Mouse (Mus musculus) midbrain, embryonic 16.5 days (tissue): ENCODE data around the gene Cdkal1. TPM values are rescaled to one million over a fixed set of nuclear protein-coding genes. Genes with fewer than 3 reads are reported as not detected.

ENCODE experiments used
- ATAC-seq: fragments of 200-750 bp; cut with Nextera tagmentation; 2 replicates; pipeline ENCODE4 v1.8.0; 2017; ENCODE audit warnings: moderate TSS enrichment
- H3K27ac ChIP-seq: fragments of 300-500 bp; sonication (generic); 2 replicates; pipeline ENCODE4 v1.5.1; 2014; ENCODE audit warnings: mild to moderate bottlenecking, low read length, mixed read lengths
- H3K27me3 ChIP-seq: fragments of 300-500 bp; sonication (generic); 2 replicates; pipeline ENCODE4 v1.6.1; 2014; ENCODE audit warnings: low read depth, low read length, mixed read lengths; ENCODE audit not compliant: control insufficient read depth, insufficient read depth
- H3K36me3 ChIP-seq: fragments of 300-500 bp; sonication (generic); 2 replicates; pipeline ENCODE4 v1.6.1; 2014; ENCODE audit warnings: mild to moderate bottlenecking, low read length, moderate library complexity, mixed read lengths; ENCODE audit not compliant: control insufficient read depth, insufficient read depth
- H3K4me1 ChIP-seq: fragments of 300-500 bp; sonication (generic); 2 replicates; pipeline ENCODE4 v1.6.1; 2014; ENCODE audit warnings: mild to moderate bottlenecking, low read length, mixed read lengths; ENCODE audit not compliant: control insufficient read depth, insufficient read depth
- H3K4me2 ChIP-seq: fragments of 300-500 bp; sonication (generic); 2 replicates; pipeline ENCODE4 v1.6.1; 2014; ENCODE audit warnings: mild to moderate bottlenecking, low read length, mixed read lengths
- H3K4me3 ChIP-seq: fragments of 300-500 bp; sonication (generic); 2 replicates; pipeline ENCODE4 v1.5.1; 2014; ENCODE audit warnings: low read depth, mild to moderate bottlenecking, low read length, moderate library complexity, mixed read lengths
- H3K9ac ChIP-seq: fragments of 300-500 bp; sonication (generic); 2 replicates; pipeline ENCODE4 v1.6.1; 2014; ENCODE audit warnings: low read depth, low read length, mixed read lengths
- H3K9me3 ChIP-seq: fragments of 300-500 bp; sonication (generic); replicated peaks from 2 replicates; pipeline ENCODE4 v1.6.1; 2014; ENCODE audit warnings: mild to moderate bottlenecking, low read length, mixed read lengths; ENCODE audit not compliant: control insufficient read depth, poor library complexity, severe bottlenecking
- WGBS: fragments of 180-500 bp; shearing (Covaris S2); extraction: QIAGEN DNeasy Blood & Tissue Kit; methylation state at CpG from one replicate; pipeline ENCODE4 v1.1.7; 2014; 5-methylcytosine and 5-hydroxymethylcytosine counted together
- polyA plus RNA-seq: library from polyadenylated mRNA; unstranded; fragments of >200 nt; fragmentation: Nextera tagmentation; extraction: Ambion mirVana; gene quantifications from 2 replicates; pipeline ENCODE4 v1.2.1, GENCODE M21; 2015

Gene Cdkal1
- polyA plus RNA-seq, 1 experiment from 2014 or later, result 21.4 TPM

- H3K4me2 ChIP-seq, result no peak overlapping the region
- no peak overlapping the region for H3K27ac ChIP-seq
- 91% methylated on average over 6 of the region's 6 CpGs for WGBS
- H3K4me3 ChIP-seq, result no peak overlapping the region
- no peaks in the 10 kb centered on the region for H3K4me1 ChIP-seq
- no peaks in the 10 kb centered on the region for H3K36me3 ChIP-seq
- ATAC-seq, result no peak
- H3K27me3 ChIP-seq, result no peaks in the 10 kb centered on the region
- no peak overlapping the region for H3K9ac ChIP-seq
- H3K9me3 ChIP-seq, result no peaks in the 10 kb centered on the region
Measured at GRCm38 (mm10) chr13:29650576-29651236, 204.8 kb downstream of the Cdkal1 start.

GRCm38 (mm10) chr13:29649593-29649992, 205.9 kb downstream of the Cdkal1 start:
- H3K4me3 ChIP-seq, result no peak overlapping the region
- H3K36me3 ChIP-seq, result no peaks in the 10 kb centered on the region
- H3K9ac ChIP-seq, result no peak overlapping the region
- no peaks in the 10 kb centered on the region for H3K27me3 ChIP-seq
- H3K4me1 ChIP-seq, result no peaks in the 10 kb centered on the region
- H3K27ac ChIP-seq, result no peak overlapping the region
- 68% methylated on average over 2 of the region's 2 CpGs for WGBS
- H3K4me2 ChIP-seq, result no peak overlapping the region
- no peak for ATAC-seq
- H3K9me3 ChIP-seq, result no peaks in the 10 kb centered on the region

GRCm38 (mm10) chr13:29642226-29642625, 213.2 kb downstream of the Cdkal1 start:
- H3K9me3 ChIP-seq, result no peaks in the 10 kb centered on the region
- H3K36me3 ChIP-seq, result no peaks in the 10 kb centered on the region
- H3K27ac ChIP-seq, result no peak overlapping the region
- H3K4me2 ChIP-seq, result no peak overlapping the region
- WGBS, result 80% methylated on average over 2 of the region's 2 CpGs
- H3K4me1 ChIP-seq, result no peaks in the 10 kb centered on the region
- no peak overlapping the region for H3K9ac ChIP-seq
- H3K4me3 ChIP-seq, result no peak overlapping the region
- no peaks in the 10 kb centered on the region for H3K27me3 ChIP-seq
- no peak for ATAC-seq

GRCm38 (mm10) chr13:29641200-29641599, 214.3 kb downstream of the Cdkal1 start:
- ATAC-seq, result no peak

GRCm38 (mm10) chr13:29640186-29640585, 215.3 kb downstream of the Cdkal1 start:
- Histone ChIP-seq H3K9me3 (no peaks in the 10 kb centered on the region), H3K27ac (no peak overlapping the region), H3K4me3 (no peak overlapping the region), H3K36me3 (no peaks in the 10 kb centered on the region), H3K4me2 (no peak overlapping the region), H3K27me3 (no peaks in the 10 kb centered on the region), H3K9ac (no peak overlapping the region), H3K4me1 (no peaks in the 10 kb centered on the region)
- ATAC-seq, result no peak
- WGBS, result 83% methylated on average over 1 of the region's 1 CpGs

More at GRCm38 (mm10) chr13:29641200-29641599, 214.3 kb downstream of the Cdkal1 start:
- H3K4me2 ChIP-seq, result no peak overlapping the region
- H3K27me3 ChIP-seq, result no peaks in the 10 kb centered on the region
- H3K4me3 ChIP-seq, result no peak overlapping the region
- H3K36me3 ChIP-seq, result no peaks in the 10 kb centered on the region
- no peak overlapping the region for H3K9ac ChIP-seq
- 77% methylated on average over 5 of the region's 5 CpGs for WGBS
- no peaks in the 10 kb centered on the region for H3K9me3 ChIP-seq
- H3K4me1 ChIP-seq, result no peaks in the 10 kb centered on the region
- H3K27ac ChIP-seq, result no peak overlapping the region

GRCm38 (mm10) chr13:29638303-29638702, 217.2 kb downstream of the Cdkal1 start:
- no peak overlapping the region for H3K4me3 ChIP-seq
- H3K27ac ChIP-seq, result no peak overlapping the region
- WGBS, result 91% methylated on average over 4 of the region's 4 CpGs
- H3K9me3 ChIP-seq, result no peaks in the 10 kb centered on the region
- no peak overlapping the region for H3K9ac ChIP-seq
- no peaks in the 10 kb centered on the region for H3K36me3 ChIP-seq
- no peak overlapping the region for H3K4me2 ChIP-seq
- no peak for ATAC-seq
- H3K4me1 ChIP-seq, result no peaks in the 10 kb centered on the region
- H3K27me3 ChIP-seq, result no peaks in the 10 kb centered on the region

GRCm38 (mm10) chr13:29637788-29638187, 217.7 kb downstream of the Cdkal1 start:
- H3K27me3 ChIP-seq, result no peaks in the 10 kb centered on the region
- no peaks in the 10 kb centered on the region for H3K9me3 ChIP-seq
- WGBS, result 85% methylated on average over 6 of the region's 6 CpGs
- ATAC-seq, result no peak
- no peaks in the 10 kb centered on the region for H3K36me3 ChIP-seq
- H3K4me2 ChIP-seq, result no peak overlapping the region
- no peaks in the 10 kb centered on the region for H3K4me1 ChIP-seq
- no peak overlapping the region for H3K9ac ChIP-seq
- no peak overlapping the region for H3K27ac ChIP-seq
- no peak overlapping the region for H3K4me3 ChIP-seq

- H3K27me3 ChIP-seq, result no peaks in the 10 kb centered on the region
- no peaks in the 10 kb centered on the region for H3K4me1 ChIP-seq
- 86% methylated on average over 3 of the region's 3 CpGs for WGBS
- H3K36me3 ChIP-seq, result no peaks in the 10 kb centered on the region
- H3K9me3 ChIP-seq, result no peaks in the 10 kb centered on the region
- no peak overlapping the region for H3K27ac ChIP-seq
- no peak overlapping the region for H3K4me2 ChIP-seq
- no peak overlapping the region for H3K9ac ChIP-seq
- no peak overlapping the region for H3K4me3 ChIP-seq
- no peak for ATAC-seq
Measured at GRCm38 (mm10) chr13:29635581-29635980, 219.9 kb downstream of the Cdkal1 start.

GRCm38 (mm10) chr13:29631342-29631741, 224.1 kb downstream of the Cdkal1 start:
- Histone ChIP-seq H3K9me3 (no peaks in the 10 kb centered on the region), H3K4me1 (peaks cover 4% of the 10 kb centered on the region; the same call in 1 of the 2 replicates), H3K36me3 (no peaks in the 10 kb centered on the region), H3K4me2 (no peak overlapping the region), H3K27me3 (no peaks in the 10 kb centered on the region), H3K27ac (no peak overlapping the region), H3K4me3 (no peak overlapping the region), H3K9ac (no peak overlapping the region)
- WGBS, result 76% methylated on average over 5 of the region's 5 CpGs
- ATAC-seq, result no peak
